Mouse (Mus musculus) testis, adult 2 months (tissue): ENCODE results near the gene Cmc1. TPM values are rescaled to one million over a fixed set of nuclear protein-coding genes. Genes with fewer than 3 reads are reported as not detected.

Experiments used
- H3K27ac ChIP-seq: fragments of 200-500 bp; 2 replicates; pipeline ENCODE4 v1.5.1; 2012; ENCODE audit warnings: low read depth, low read length; ENCODE audit not compliant: control insufficient read depth, insufficient read depth
- H3K27me3 ChIP-seq: fragments of 200-500 bp; 2 replicates; pipeline ENCODE4 v1.6.1; 2012; ENCODE audit warnings: mild to moderate bottlenecking, low read length, moderate library complexity; ENCODE audit not compliant: control insufficient read depth, insufficient read depth
- H3K36me3 ChIP-seq: fragments of 200-500 bp; 2 replicates; pipeline ENCODE4 v1.6.1; 2012; ENCODE audit warnings: mild to moderate bottlenecking, low read length; ENCODE audit not compliant: control insufficient read depth, insufficient read depth
- H3K4me1 ChIP-seq: fragments of 200-500 bp; 2 replicates; pipeline ENCODE4 v1.6.1; 2012; ENCODE audit warnings: low read length; ENCODE audit not compliant: control insufficient read depth, insufficient read depth
- H3K4me3 ChIP-seq: fragments of 200-500 bp; 2 replicates; pipeline ENCODE4 v1.5.1; 2012; ENCODE audit warnings: low read depth, mild to moderate bottlenecking, low read length, moderate library complexity, mixed read lengths; ENCODE audit not compliant: control insufficient read depth
- CTCF ChIP-seq: fragments of 200-500 bp; IDR thresholded peaks from 2 replicates; pipeline ENCODE4 v1.5.1; 2012; ENCODE audit warnings: low read depth, mild to moderate bottlenecking, inconsistent platforms, low read length, moderate library complexity; ENCODE audit not compliant: control insufficient read depth, insufficient read depth, insufficient replicate concordance
- POLR2A ChIP-seq: fragments of 200-500 bp; IDR thresholded peaks from 2 replicates; pipeline ENCODE4 v1.6.1; 2012; ENCODE audit warnings: low read depth, mild to moderate bottlenecking, inconsistent platforms, low read length, moderate library complexity; ENCODE audit not compliant: control insufficient read depth
- polyA plus RNA-seq: library from polyadenylated mRNA; depleted of rRNA; stranded (reverse); fragments of >200 nt; gene quantifications from 2 replicates; pipeline ENCODE4 v1.2.3, GENCODE M21; 2012

Cmc1 gene
- polyA plus RNA-seq, 1 experiment: 3.0 TPM

GRCm38 (mm10) chr9:118109697-118110359 is 40.1 kb downstream of the Cmc1 start:
- Histone ChIP-seq H3K4me1 (no peaks in the 10 kb centered on the region), H3K27me3 (no peaks in the 10 kb centered on the region), H3K27ac (no peak overlapping the region), H3K36me3 (no peaks in the 10 kb centered on the region), H3K4me3 (no peak overlapping the region)
- TF ChIP-seq POLR2A (no peak), CTCF (no peak)

- no peaks in the 10 kb centered on the region for H3K36me3 ChIP-seq
- no peaks in the 10 kb centered on the region for H3K27me3 ChIP-seq
- no peak overlapping the region for H3K4me3 ChIP-seq
- no peaks in the 10 kb centered on the region for H3K4me1 ChIP-seq
- H3K27ac ChIP-seq: no peak overlapping the region
- TF ChIP-seq CTCF: no peak
- TF ChIP-seq POLR2A: no peak
These were observed 41.4 kb downstream of the Cmc1 start for GRCm38 (mm10) chr9:118108527-118109011.

DNA sequence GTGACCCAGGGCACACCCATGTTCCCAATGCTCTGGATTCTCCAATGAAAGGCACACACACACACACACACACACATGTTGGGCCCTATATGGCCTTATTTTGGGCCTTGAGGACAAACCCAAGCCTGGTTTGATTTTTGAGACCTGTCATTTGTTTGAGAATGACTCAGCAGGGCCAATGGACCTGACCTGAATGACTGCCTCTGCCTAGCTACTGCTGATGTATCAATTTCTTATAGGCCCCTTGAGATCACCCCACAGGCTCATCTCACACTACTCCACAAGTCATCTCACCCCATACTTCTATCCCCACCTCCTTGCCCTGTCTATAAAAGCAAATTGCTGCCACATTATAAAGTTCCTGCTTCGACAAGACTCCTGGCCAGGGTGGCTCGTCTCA is 48.2 kb downstream of the Cmc1 start:
- Histone ChIP-seq H3K27ac (no peak overlapping the region), H3K36me3 (no peaks in the 10 kb centered on the region), H3K4me1 (no peaks in the 10 kb centered on the region), H3K4me3 (no peak overlapping the region), H3K27me3 (no peaks in the 10 kb centered on the region)
- no peak for TF ChIP-seq POLR2A

GRCm38 (mm10) chr9:118100484-118100883 is 49.5 kb downstream of the Cmc1 start:
- Histone ChIP-seq H3K4me1 (no peaks in the 10 kb centered on the region), H3K36me3 (no peaks in the 10 kb centered on the region), H3K27ac (no peak overlapping the region), H3K4me3 (no peak overlapping the region), H3K27me3 (no peaks in the 10 kb centered on the region)
- TF ChIP-seq POLR2A (no peak), CTCF (no peak)

GRCm38 (mm10) chr9:118099395-118099794 is 50.6 kb downstream of the Cmc1 start:
- TF ChIP-seq POLR2A: no peak
- no peak for TF ChIP-seq CTCF
- H3K4me3 ChIP-seq: no peak overlapping the region

GRCm38 (mm10) chr9:118083834-118084233 is 66.1 kb downstream of the Cmc1 start:
- no peaks in the 10 kb centered on the region for H3K36me3 ChIP-seq
- TF ChIP-seq CTCF: no peak
- no peak for TF ChIP-seq POLR2A
- H3K4me1 ChIP-seq: no peaks in the 10 kb centered on the region; the same call in 1 of the 2 replicates
- H3K27me3 ChIP-seq: no peaks in the 10 kb centered on the region
- no peak overlapping the region for H3K27ac ChIP-seq
- no peak overlapping the region for H3K4me3 ChIP-seq

More at GRCm38 (mm10) chr9:118099395-118099794, 50.6 kb downstream of the Cmc1 start:
- Histone ChIP-seq H3K36me3 (no peaks in the 10 kb centered on the region), H3K4me1 (no peaks in the 10 kb centered on the region), H3K27me3 (no peaks in the 10 kb centered on the region), H3K27ac (no peak overlapping the region)

DNA sequence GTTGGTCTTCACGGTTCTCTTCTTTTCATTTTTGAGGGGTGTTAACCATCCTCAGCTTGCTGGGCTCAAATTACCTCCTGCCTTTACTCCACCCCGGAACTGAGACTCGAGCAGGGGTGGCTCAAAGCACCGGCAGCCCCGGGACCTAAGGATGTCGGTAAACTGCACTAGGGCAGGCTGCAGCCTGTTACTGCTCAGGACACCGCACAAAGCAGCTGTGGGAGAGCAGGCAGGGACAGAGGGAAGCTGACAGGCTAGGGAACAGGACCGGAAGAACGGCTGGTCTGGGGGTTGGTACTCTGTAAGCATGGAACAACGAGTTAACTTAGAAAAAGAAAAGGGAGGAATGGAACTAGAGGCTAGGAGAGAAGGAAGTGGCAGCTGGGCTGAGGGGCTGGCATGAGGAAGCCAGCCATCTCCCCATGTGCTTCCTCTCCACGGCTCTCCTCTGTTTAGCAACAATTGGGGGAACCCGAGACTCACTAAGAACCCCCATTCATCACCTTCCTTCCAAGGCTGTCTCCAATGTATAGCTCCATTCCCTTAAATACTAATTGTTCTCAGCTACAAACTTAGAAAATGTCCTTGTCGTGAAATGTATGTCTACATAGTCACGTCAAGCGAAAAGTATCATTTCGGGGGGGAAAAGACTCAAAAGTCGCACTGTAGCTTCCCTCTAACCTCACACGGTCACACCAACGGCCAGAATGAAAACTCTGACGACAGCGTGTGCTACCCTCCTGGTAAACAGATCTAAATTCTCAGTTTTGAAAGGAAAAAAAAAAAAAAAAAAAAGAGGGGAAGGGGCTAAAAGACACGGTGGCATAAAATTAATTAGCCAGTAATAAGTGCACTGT is 67.2 kb downstream of the Cmc1 start:
- Histone ChIP-seq H3K27ac (no peak overlapping the region), H3K36me3 (no peaks in the 10 kb centered on the region), H3K27me3 (no peaks in the 10 kb centered on the region), H3K4me1 (no peaks in the 10 kb centered on the region; the same call in none of the 2 replicates), H3K4me3 (peak overlapping the region; percentile 7)
- TF ChIP-seq CTCF (no peak), POLR2A (no peak)
